Mouse (Mus musculus) CD8-positive naive resting alpha-beta T cell, adult 2 months (primary cell): Measurements from ENCODE around the gene Chd3.
A peak's percentile ranks its signal among the peaks of the same experiment; 100 is the strongest.
"Not testable (repeated sequence)": the region's sequence is repeated elsewhere in the genome, so short reads cannot be mapped to it uniquely, and the experiment has no call there.

Source experiments
- DNase-seq, 2 experiments: peaks; one replicate each; pipeline ENCODE4 v3.0.0; 2022; ENCODE audit warnings: low read depth in 2 of 2, low spot score in 2 of 2

The Chd3 gene

GRCm38 (mm10) chr11:69325628-69326407 lies 43.4 kb downstream of the Chd3 start, which contains the start of gene Kcnab3:
TSS of gene Kcnab3 (plus strand) at chr11:69326258.
- peak; percentile 63 to 76 for DNase-seq

DNA sequence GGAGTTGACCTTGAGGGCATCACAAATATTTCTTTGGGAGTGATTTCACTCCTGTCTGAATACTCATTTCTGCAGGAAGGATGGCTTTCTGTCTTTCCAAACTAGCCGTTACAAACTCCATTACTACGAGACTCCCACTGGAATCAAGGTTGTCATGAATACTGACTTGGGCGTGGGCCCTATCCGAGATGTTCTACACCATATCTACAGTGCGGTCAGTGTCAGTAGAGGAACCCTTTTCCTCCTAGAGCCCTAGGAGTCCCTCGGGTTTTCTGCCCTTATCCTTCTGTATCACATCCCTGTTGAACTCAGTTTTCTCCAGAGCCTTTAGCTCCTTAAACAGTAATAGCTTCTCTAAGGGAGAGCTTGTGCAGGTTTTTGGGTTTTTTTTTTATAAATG lies 44.5 kb downstream of the Chd3 start:
- no peak for DNase-seq

GRCm38 (mm10) chr11:69323667-69324111 lies 45.5 kb downstream of the Chd3 start, which contains the start of the genes Cntrob and Trappc1:
TSS of gene Cntrob (minus strand) at chr11:69323775.
TSS of gene Trappc1 (plus strand) at chr11:69323980.
- DNase-seq = peak; percentile 98 to 99

DNA sequence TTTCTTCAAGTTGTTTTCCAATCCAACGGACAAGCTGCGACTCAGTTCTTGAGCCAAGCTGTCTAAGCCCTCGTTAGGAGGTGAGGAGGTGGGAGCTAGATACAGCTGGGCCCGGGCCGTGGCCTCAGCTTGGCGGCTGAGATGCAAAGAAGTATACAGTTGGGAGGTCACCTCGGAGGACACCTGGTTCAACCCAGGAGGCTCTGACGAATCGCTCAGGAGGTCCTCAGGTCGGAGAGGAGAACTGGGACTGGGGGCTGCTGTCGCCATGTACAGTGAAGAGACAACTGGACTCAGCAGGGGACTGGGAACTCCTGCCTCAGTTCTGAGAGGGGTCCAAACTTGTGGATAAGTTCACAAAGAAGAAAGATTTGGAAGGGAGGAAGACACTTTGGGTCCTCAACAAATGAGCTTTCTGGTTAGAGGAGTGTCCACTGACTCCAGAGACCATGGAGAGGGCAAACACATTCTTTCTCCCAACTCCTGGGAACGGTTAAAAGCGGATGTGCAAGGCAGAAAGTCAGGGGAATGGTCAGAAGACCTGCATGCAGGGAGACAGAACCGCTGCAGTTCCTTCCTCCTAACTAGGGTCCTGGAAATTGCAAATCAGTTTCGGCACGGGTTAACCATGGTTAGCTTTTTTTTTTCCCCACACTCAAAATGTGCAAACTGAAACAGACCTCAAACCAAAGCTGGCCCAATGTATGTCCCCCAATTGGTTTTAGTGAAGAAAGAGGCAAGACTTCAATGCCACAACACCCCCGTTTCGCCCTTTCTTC lies 46.3 kb downstream of the Chd3 start:
- DNase-seq = no peak

DNA sequence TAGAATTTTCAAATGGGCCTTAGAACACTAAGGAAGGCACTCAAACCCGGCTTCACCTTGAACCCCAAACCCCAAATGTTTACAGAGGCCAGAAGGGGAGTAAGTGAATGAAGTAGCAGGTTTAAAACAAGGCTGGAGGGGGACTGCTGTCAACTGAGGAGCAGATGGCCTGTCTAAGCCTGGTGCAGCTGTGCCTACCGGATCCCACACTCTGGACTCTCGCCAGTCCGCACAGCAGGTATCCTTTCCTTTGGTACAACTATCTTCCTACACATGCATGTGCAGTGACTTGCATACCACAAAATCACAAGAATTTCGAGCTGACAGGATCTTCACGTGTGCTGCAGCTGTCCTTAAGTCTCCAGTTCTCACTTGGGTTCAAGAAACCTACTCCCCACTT lies 47.2 kb downstream of the Chd3 start:
- no peak for DNase-seq

GRCm38 (mm10) chr11:69321580-69321979 lies 47.6 kb downstream of the Chd3 start:
- DNase-seq = no peak

DNA sequence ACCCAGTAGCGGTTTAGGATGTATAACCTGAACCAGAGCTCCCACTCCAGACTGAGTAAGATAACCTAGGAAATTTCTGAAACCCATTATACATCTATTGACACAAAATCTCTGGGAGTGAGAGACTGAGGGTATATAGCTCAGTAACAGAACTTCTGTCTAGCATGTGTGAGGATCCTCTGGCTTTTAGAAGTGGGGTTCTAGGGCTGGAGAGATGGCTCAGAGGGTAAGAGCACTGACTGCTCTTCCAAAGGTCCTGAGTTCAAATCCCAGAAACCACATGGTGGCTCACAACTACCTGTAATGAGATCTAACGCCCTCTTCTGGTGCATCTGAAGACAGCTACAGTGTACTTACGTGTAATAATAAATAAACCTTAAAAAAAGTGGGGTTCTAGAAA lies 51.2 kb downstream of the Chd3 start:
- DNase-seq = not testable (repeated sequence)

DNA sequence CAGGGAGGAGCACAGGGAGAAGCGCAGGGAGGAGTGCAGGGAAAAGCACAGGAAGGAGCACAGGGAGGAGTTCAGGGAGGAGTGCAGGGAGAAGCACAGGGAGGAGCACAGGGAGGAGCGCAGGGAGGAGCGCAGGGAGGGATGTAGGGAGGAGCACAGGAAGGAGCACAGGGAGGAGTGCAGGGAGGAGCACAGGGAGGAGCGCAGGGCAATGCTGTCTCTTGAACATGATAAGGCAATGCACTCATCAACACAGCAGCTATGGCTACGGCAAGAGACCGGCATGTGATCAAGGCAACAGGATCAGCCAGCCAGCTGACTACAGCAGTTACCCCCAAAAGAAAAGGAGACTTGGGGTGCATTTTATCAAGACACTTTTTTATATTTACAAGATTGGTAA lies 52.8 kb downstream of the Chd3 start:
- no peak for DNase-seq

- DNase-seq = no peak
Measured at GRCm38 (mm10) chr11:69311266-69311665, 57.9 kb downstream of the Chd3 start.

- DNase-seq = no peak
Measured at GRCm38 (mm10) chr11:69306039-69306438, 63.2 kb downstream of the Chd3 start.

DNA sequence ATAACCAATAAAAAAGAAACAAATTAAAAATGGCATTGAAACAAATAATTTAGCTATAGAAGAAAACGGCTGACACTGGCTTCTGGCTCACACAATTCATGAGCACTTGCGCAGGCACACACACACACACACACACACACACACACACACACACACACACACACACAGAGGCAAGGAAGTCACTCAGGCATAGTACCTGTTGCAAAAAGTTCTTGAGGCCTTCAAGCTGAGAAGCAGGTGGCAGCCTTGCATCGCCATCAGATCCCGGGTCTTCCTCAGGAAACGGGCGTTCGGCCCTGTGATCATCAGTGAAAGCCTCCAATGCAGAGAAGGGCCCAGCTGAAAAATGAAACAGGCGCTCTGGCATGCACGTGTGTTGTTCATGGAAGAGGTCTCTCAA lies 63.9 kb downstream of the Chd3 start:
- DNase-seq = no peak

DNA sequence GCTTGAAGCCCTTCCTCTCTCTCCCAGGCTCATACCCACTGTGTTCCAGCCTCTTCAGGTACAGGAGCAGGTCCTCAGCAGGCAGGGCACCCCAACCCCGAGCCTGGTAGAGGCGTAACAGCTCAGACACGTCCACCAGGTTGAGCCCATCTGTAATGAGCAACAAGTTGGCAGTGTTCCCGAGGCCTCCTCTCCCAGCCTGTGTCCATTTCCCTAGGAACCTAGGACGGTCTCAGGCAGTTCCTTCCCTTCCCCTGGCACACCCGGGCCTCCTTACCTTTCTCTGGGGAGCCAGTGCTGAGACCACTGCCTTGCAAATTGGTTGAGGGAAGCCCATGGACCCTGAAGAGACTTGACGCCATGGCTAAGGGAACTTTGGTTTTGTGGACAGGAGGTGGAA lies 66.4 kb downstream of the Chd3 start:
- no peak for DNase-seq

DNA sequence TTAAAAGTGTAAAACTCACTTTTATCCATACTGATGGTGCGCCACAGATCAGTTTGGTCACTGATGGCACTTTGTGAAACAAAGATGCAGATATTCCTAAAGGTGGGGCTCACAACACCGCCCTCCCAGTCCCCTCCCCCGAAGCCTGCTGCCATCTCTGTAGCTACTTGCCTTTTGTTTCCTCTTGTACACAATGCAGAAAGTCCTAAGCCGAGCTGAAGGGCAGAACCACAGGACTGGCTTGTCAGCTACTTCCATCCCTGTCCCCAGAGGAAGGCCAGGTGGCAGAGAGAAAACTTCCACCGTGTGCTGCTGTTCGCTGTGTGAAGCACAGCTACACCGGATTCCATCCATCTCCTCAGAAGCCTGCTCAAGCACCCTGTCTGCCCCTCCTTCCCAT lies 71.0 kb downstream of the Chd3 start:
- DNase-seq = no peak

- DNase-seq = no peak
Measured at GRCm38 (mm10) chr11:69297799-69298198, 71.4 kb downstream of the Chd3 start.

DNA sequence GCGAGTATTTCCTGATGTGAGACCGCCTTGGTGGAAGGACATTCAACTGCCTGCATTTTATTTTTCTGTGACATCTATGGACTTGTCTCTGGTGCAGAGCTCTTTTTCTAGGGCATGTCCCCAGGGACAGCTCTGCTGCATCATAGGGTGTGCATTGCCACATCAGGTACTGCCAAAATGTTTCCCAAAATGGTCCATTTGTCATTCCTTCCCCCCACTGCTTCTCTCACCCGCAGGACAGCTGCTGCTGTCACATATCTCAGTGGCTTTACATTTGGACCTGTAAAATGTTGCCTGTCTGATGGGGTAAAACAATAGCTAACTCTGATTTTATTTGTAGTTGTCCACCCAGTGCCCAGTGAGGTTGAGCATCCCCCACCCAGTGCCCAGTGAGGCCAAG lies 73.9 kb downstream of the Chd3 start:
- no peak for DNase-seq
